Mouse (Mus musculus) ovary, postnatal 10 days (tissue): Measurements from ENCODE around the gene Gm9821.

Source experiments
- DNase-seq: peaks from one replicate; pipeline ENCODE4 v3.0.0; 2022; ENCODE audit warnings: low spot score

Gene Gm9821

DNA sequence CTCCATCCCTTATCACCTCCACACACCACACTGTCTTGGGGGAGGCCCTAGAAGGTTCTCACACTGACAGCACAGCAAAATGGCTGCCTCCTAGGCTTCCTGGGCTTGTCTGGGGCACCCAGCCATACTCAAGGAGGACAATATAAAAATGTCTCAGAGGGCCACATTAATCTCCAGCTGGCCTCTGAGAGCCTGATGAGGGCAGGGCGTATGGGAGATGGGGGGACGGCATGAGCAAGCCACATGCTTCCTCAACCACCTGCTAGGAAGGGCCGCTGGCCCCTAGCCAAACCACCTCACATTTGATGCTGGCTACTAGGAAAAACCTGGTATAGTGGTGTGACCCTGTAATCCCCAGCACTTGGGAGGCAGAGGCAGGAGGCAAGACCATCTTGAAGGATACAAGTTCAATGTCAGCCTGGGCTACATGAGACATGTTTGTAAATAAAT is 3.3 kb downstream of the Gm9821 start:
- no peak for DNase-seq

DNA sequence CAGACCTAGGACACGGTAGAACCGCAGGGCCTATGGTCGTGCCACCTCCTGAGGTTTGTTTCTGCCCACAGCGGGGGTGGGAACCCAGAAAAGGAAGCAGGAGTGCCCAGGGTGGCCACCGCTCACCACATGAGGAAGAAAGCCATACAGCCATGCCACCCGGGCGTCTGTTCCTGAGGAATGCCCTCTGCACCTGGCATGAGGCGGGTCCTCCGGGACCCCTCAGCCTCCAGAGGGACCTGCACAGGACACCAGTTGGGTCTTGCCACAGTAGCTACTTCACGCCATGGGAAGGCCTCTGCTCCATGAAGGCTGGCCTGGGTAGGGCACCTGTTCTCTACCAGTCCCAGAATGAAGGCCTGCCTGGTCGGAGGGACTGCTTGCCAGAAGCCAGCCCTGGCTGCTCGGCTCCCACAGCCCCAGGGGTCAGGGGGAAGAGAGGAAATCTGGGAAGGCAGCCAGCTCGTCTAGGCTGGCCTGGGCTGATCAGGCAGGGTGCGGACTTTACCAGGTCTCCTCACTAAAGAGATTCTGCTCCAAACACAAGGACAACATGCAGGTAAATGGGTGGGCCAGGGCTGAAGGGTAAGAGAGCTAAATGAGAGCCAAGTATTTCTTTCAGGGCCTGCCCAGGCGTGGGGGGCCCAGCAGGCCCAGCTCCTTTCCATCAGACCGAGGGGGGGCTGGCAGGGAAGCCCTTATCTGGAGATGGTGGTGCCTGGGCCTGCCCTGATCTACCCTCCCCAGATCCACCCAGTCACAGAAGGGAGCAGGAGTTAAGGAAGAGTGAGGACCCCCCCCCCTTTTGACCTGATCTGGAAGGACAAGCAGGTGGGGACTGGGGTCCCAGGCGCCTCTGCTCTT is 4.1 kb downstream of the Gm9821 start:
- DNase-seq: no peak

DNA sequence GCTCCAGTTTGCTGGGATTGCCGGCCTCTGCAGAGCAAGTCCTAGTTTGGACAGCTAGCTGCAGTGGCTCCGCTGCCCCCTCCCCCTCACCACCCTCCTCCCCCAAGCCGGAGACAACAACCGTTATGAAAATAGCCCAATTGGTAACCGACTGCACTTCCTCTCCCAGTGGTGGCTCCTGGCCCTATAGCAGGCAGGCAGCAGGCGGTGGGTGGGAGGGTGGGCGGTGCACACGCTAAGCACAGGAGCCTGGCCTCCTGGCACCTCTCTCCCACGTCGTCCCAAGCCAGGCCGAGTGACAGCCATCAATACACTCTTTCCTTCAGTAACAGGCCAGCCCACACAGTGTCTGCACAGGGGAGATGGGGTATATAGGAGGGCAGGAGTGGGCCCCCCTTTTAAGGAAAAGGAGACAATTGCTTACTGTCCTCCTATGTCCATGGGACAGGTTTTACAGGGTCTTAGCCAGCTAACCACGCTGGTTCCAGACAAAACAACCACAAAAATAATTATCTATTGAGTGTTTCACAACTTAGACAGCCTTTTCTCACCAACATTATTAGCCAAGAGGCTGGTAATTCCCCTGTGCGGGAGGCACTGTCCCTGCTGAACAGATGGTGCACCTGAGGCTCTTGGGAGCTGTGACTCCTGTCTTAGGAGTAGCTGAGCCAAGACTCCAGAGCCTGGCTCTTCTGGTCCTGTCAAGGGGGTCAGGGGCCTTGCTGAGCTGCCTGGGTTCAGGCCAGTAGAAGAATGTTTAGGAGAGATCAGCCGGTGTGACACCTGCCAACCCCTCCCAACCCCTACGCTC is 5.0 kb downstream of the Gm9821 start:
- no peak for DNase-seq

DNA sequence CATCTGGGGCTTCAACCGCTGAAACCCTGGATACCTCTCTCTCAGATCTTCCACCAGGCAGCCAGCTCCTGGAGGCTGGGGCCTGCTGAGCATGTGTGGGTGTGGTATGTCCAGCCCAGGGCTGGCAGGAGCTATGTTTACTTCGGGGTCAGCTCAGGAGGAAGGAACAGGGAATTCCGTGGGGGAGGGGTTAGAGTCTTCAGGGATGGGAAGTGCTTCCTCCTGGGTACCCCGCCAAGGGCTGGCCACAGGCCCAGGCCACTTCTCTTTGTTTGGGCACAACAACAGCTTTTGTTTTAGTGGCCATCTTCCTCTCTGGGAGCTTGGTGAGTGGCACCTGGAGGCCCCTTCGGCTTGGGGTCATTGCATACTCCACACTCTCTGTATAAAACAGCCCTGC is 8.3 kb downstream of the Gm9821 start:
- DNase-seq: no peak

DNA sequence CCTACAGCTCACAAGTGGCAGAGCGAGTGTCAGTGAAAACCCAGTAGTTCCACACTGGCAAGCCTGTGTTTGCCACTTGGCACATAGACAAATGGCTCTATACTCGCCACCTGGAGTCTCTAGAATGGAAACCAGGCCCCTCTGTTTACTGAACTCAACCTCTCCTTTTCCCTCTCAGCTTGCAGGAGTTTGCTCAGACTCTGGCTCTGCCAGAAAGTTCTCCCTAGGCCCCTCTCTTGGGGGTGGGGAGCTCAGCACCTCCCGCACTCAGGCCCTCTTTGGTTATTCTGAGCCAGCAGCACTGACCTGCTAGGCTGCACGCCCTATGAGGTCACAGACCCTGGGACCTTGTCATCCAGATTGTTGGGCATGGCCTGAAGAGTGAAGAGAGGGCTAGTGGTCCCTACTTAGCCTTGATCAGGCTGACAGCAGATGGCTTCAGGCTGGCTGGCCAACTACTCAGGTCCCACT is 9.7 kb downstream of the Gm9821 start:
- no peak for DNase-seq

DNA sequence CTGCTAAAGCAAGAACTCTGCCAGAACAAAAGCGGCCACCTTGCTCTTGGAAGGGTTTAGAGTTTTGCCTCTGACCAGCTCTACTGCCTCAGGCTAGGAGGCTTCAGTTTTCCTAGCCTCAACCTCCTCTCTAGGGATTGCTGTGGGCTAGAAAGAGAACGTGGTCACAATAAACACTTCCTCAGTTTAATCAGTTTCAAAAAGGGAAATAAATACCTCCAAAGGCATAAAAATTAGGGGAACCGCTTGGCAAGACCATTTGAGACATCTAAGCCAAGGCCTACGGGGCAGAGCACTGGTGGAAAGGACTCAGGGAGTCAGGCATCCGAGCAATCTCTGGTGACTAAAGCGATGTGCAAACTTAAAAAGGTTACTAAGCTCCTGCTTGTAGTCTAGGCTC is 10.4 kb downstream of the Gm9821 start:
- no peak for DNase-seq

DNA sequence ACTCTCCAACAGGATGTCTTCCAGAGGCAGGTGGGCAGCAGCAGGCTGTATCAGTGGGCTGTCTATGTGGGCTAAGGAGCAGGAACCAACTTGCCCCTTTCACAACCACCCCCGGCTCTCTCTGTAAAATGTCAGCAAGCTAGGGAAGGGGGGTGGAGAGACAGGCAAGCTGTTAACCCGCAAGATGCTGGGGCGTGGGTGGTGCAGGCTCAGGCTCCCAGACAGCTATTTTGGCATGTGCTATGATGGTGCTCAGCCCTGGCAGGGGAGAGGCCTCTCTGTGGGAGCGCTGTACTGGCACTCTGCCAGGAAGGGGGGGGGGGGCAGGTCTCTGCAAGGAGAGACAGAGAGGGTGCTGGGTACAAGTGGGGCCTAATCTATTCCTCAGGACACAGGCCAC is 11.6 kb downstream of the Gm9821 start:
- no peak for DNase-seq

DNA sequence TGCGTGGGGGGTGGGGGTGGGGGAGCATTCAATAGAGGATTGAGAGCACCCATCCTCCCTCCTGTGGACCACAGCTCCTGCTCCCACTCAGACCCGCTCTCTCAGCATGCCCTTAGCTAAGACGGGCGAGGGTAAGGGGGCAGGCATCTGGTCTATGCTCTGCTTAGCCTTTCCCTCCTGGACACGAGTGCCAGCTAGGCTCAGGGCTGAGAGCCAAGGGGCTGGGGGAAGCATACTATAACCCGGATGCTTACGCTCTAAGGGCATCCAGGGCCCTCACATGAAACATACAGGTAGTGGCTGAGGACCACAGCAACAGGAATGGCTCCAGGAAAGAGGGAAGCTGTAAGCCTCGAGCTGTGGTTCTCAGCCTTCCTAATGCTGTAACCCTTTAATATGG is 12.5 kb downstream of the Gm9821 start:
- DNase-seq: no peak

DNA sequence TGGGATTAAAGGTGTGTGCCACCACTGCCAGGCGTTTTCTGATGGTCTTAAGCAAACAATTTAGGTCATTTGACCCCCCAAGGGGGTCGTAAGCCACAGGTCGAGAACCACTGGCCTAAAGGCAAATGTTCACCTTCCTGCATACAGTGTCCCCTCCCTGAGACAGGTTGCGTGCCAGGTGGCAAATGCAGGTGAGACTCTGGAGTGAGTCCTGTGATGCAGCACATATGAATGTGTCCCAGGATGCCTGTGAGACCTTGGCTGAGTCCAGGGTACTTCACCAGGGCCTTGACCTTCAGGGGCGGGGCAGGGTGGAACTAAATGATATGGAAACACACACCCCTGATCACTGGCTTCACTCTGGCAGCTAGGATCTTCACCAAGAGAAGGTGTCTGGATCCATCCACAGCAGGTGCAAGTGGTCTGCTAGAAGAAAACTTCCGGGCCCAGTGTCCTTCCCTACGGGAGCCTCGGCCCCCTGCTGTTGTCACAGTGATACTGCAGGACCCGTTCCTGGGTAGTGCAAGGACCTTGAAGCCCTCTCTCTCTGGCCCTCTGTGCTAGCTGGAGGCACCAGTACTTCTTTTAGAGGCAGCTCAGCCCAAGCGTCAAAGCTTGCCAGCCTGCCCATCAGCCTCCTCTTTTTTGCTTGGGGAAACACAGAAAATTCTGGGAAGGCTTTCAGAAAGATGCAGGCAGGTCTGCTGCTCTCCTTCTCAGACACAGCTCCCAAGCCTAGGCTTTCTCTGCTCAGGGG is 13.4 kb downstream of the Gm9821 start:
- DNase-seq: no peak

DNA sequence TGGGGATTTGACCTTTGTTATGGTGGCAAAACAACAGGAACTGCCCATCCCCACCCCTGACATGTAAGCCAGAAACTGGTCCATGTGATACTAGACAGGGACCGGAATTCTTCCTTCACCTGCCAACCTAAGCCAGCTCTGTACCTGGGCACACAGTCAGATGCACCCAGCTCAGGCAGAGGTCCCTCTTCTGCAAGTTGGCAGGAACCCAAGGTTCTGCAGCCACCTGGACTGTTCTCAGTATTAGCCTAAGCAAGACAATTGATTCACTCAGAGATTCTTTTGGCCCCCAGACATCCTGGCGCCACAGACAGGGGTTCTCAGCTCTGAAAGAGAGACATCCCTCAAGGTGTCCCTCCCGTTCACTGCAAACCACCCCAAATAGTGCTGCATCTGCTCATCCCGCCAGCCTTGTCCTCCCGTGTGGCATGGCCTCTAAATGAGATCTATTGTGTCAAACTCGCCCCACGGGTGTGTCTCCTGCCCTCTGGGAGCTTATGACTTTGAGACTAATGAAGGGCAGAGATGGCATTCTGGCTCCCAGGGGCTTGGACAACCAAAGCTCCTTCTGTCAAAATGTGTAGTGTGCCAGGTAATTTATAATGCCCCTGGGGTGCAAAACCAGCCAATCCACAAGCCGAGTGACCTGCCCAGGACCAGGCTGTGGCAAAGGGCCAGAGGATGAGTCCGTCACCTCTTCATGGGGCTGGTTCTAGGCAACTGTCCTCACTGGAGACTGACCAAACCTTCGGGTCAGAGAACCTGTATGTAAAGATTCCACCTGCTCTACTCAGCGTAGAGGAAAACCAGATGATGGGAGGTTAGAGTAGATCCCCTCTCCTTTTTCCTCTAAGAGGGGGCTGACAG is 14.3 kb downstream of the Gm9821 start:
- no peak for DNase-seq

DNA sequence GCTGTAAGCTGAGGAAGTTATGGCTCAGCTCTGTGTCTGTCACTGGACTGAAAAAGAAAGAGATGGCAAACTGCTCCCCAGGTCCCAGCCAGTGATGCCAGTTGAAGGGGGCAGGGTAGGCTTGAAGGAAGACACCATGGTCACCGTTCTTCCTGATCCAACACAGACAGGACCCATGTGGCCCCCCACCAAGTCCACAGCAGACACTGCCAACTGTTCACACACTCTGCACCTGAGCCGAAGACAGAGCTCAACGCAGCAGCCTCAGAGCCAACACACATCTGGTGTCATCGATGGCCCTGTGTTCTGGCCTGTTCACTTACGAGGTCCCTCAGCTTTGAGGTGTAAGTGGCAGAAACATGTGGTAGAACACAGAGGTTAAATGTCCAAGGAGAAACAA is 15.0 kb downstream of the Gm9821 start:
- DNase-seq: no peak

DNA sequence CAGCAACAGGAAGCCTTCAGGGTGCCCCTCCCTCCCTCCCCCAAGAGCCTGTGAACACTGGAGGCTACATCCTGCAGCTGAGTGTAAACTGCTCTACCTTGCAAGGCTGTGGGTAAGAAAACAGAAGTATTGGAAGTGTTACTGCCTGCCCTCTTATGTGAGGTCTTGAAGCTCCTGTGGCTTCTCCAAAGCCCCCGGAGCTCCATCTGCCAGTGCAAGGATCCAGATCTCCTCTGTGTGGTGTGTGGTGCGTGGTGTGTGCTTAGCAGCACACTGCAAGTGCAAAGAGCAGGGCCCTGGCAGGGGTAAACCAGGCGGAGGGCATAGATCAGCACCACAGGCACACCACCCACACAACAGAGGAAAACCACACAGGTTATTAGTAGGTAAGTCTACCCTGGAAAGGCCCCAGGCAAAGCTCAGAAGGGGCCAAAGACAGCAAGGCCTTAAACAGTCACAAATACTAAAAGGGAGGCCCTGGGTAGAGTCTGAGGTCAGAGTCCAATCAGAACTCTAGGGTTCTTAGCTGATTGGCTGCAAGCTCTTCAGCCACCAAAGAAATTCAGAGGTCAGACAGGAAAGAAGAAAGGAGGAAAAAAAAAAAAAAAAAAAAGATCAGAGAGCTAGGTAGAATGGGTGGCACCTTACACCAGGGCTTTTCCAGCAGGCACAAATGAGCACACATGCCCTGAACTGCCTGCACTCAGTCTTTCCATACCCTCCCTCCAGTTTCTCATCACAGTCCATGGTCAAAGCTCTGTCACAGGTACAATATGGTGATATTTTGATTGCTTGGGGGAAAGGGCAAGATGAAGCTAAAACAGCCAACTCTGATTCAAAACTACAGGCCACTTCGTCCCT is 16.6 kb downstream of the Gm9821 start:
- DNase-seq: no peak

DNA sequence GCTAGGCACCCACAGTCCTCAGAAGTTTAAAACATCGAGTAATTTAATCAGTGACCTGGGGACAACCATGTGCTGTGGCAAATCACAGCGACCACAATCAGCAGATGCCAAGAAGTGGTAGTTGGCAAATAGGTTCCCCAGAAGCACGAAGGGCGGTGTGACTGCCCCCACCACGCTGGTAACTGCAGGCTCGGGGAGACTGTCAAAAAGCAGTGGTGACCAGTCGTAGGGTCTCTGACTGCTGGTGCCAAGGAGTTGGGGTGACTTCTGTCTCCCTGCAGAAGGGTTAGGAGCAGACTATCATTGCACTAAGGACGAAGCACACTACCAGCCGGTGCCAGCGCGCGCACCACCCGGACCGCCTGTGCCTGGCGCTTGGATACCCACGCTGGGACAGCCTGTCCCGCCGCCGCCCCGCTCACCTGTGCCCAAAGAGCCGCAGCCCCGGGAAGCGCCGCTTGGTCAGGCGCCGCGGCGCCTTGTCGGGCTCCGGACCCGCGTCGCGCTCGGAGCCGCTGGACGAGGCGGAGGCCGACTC is 17.4 kb downstream of the Gm9821 start:
- no peak for DNase-seq

DNA sequence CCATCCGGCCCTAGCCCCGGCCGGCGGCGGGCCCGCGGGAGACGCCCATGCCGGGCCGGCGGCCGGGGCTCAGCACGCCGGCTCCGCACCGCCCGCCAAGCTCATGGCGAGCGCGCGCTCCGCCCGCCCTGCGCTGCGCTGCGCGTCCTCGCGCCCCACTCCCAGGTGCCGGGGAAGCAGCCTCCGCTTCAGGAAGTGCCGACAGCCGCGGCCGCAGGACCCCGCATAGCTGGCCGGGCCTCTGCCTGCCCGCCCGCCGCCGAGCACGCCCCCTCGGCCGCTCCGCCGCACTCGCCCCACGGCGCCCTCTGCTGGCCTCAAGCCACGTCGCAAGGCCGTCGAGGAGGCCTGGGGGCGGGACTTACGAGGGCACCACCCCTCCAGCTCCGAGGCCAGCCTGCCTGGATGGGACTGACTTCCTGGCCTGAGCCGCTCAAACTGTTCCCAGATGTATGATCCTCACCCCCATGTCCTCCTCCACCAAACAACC is 18.0 kb downstream of the Gm9821 start:
- peak; percentile 98 for DNase-seq

DNA sequence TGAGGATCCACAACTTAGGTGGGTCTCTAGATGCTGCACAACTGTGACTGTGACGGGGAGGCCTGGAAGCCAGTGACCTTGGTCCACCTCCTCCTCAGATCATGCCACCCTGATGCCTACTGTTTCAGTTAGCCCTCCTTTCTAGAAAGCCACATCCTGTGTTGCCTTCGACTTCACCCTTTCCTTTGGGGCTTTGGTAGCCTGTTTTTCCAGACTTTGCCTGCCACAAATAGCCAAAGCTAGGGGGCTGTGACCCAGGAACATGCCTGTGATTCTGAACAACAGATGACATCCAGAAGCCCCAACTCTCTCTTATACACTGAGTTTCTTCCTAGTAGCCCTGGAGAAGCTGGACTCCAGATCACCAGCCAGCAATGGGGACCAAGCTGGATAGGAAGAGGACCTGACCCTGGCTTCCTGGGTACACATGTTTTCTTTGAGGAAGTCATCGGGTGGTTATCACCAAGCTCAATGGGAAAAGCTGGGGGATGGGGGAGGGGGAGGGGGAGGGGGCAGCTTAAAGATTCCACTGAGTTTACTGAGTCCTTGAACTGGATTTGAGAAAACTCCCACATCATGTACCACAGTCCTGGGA is 19.2 kb downstream of the Gm9821 start:
- DNase-seq: no peak

DNA sequence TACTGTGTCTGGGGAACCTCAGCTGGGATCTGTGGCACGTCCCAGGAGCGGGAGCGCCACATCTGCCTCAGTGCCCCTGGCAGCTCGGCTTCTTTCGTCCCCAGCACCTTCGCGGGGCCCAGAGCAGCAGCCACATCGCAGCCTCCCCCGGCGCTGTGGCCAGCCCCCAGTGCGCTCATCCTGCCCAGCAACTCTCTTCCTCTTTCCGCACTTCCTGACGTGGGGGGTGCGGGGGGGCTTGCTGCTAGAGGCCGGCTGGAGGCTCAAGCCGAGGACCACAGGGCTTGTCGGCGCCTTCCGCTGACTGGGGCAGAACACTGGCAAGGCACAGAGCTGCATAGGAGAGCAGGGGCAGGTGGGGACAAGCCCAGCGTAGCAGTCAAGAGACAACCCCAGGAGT is 19.9 kb downstream of the Gm9821 start:
- no peak for DNase-seq

DNA sequence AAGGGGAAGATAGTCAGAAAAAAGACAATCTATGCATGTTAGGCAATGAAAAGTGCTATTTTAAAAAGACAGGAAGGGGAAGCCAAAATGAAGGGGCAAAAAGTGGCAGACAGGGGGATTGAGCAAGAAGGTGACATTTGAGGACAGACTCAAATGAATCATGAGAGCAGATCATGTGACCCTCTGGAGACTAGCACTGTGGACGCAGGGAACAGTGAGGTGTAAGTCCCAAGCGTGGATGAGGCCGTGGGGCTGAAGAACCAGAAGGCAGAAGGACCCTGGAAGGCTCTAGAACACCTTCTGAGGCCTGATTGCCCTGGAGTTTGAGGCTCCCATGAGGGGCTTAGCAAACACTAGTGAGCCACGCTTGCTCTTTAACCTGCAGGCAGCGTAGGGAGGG is 20.9 kb downstream of the Gm9821 start:
- no peak for DNase-seq

DNA sequence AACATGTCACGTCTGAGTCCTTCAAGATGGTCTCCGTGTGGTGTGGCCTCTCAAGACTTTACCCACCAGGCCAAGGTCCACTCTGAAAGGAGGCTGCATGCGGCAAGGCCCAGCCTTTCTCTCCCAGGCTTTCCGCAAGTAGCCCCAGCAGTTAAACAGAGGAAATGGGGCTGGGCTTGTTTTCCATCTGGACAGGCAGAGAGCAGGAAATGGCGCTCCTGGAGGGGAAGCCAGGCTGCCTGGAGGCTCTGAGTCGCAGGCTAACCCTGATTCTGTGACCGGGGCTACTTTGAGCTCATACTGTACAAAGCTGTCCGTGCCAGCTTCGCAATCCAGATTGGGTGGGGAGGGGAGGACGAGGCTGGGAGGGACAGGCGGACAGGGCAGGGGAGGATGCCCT is 22.5 kb downstream of the Gm9821 start:
- DNase-seq: no peak

DNA sequence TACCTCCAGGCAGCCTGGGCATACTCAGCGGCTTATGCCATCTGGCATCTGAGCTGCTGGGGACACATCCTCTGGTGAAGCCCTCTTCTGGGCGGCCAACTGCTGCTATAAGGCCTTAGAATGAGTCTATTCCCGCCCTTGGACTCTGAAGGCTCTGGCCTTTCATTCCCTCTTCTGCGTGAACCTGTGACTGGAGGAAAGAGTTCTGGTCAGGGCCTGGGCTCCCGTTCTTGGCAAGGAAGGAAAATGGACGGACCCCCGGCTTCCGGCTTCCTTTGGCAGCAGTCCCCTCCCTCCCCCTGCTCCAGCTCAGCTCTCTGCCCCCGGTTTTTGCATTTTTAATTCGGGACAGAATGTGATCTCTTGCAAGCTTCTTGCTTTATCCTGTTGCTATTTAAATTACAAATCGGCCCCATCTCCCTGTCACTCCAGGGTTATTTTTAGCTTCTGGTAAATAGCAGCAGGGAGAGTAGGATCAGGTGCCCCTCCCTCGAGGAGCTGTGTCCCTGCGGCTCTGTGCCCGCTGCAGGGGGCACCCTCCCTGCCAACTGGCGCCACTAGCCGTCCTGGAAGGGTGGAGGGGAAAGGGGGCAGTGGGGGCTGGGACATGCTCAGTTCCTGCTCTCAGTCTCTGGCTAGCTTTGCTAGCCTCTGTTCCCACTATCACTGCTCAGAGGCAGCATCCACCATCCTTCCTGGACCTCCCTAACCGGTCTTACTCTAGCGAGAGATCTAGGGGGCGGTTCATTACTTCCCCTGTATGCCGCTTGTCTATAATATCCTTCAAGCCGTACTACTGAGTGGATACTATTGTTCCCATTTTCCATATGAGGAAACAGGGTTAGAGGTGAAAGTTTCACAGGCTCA is 26.0 kb downstream of the Gm9821 start:
- DNase-seq: no peak
